Mouse (Mus musculus) heart, postnatal 0 days (tissue): Measurements from ENCODE around the gene Ikzf5. TPM values are rescaled to one million over a fixed set of nuclear protein-coding genes. Genes with fewer than 3 reads are reported as not detected.
A peak's percentile ranks its signal among the peaks of the same experiment; 100 is the strongest.
"Not testable (repeated sequence)": the region's sequence is repeated elsewhere in the genome, so short reads cannot be mapped to it uniquely, and the experiment has no call there.

Experiments
- ATAC-seq: fragments of 200-750 bp; cut with Nextera tagmentation; 2 replicates; pipeline ENCODE4 v1.8.0; 2017; ENCODE audit warnings: low read depth, moderate number of reproducible peaks, moderate library complexity; ENCODE audit not compliant: insufficient read depth
- DNase-seq: peaks from one replicate; pipeline ENCODE4 v3.0.0-alpha.2; 2016; ENCODE audit warnings: low spot score
- H3K27ac ChIP-seq: fragments of 300-500 bp; sonication (generic); 2 replicates; pipeline ENCODE4 v1.5.1; 2014; ENCODE audit warnings: low read depth, mild to moderate bottlenecking
- H3K27me3 ChIP-seq: fragments of 300-500 bp; sonication (generic); 2 replicates; pipeline ENCODE4 v1.6.1; 2014; ENCODE audit warnings: low read length, mixed read lengths; ENCODE audit not compliant: control insufficient read depth, insufficient read depth
- H3K36me3 ChIP-seq: fragments of 300-500 bp; sonication (generic); replicated peaks from 2 replicates; pipeline ENCODE4 v1.6.1; 2014; ENCODE audit warnings: low read length, mixed read lengths; ENCODE audit not compliant: control insufficient read depth, insufficient read depth
- H3K4me1 ChIP-seq: fragments of 300-500 bp; sonication (generic); 2 replicates; pipeline ENCODE4 v1.6.1; 2014; ENCODE audit warnings: antibody characterized with exemption; ENCODE audit not compliant: control insufficient read depth, insufficient read depth
- H3K4me2 ChIP-seq: fragments of 300-500 bp; sonication (generic); 2 replicates; pipeline ENCODE4 v1.6.1; 2014; ENCODE audit warnings: low read depth, mild to moderate bottlenecking, low read length, moderate library complexity
- H3K4me3 ChIP-seq: fragments of 300-500 bp; sonication (generic); 2 replicates; pipeline ENCODE4 v1.5.1; 2014; ENCODE audit warnings: low read depth, low read length
- H3K9ac ChIP-seq: fragments of 300-500 bp; sonication (generic); replicated peaks from 2 replicates; pipeline ENCODE4 v1.6.1; 2014; ENCODE audit warnings: low read depth, low read length, mixed read lengths
- H3K9me3 ChIP-seq: fragments of 300-500 bp; sonication (generic); replicated peaks from 2 replicates; pipeline ENCODE4 v1.6.1; 2016; ENCODE audit warnings: low read length; ENCODE audit not compliant: control insufficient read depth
- CTCF ChIP-seq: IDR thresholded peaks from 2 replicates; pipeline ENCODE4 v1.5.1; 2016; ENCODE audit warnings: antibody characterized with exemption, control low read depth, low read depth
- EP300 ChIP-seq: IDR thresholded peaks from 2 replicates; pipeline ENCODE4 v1.6.1; 2016; ENCODE audit warnings: antibody characterized with exemption, low read depth
- WGBS: fragments of 180-500 bp; shearing (Covaris S2); extraction: QIAGEN DNeasy Blood & Tissue Kit; methylation state at CpG from one replicate; pipeline ENCODE4 v1.1.7; 2014; 5-methylcytosine and 5-hydroxymethylcytosine counted together
- polyA plus RNA-seq: library from polyadenylated mRNA; unstranded; fragments of >200 nt; fragmentation: Nextera tagmentation; extraction: Ambion mirVana; gene quantifications from 2 replicates; pipeline ENCODE4 v1.2.1, GENCODE M21; 2015
- total RNA-seq: library from RNA; depleted of rRNA; stranded (reverse); fragments of >200 nt; gene quantifications from 2 replicates; pipeline ENCODE4 v1.2.3, GENCODE M21; 2014; ENCODE audit warnings: low replicate concordance

Gene Ikzf5
- total and polyA plus RNA-seq, 2 experiments from 2014 or later, result 7.3 to 12.2 TPM

DNA sequence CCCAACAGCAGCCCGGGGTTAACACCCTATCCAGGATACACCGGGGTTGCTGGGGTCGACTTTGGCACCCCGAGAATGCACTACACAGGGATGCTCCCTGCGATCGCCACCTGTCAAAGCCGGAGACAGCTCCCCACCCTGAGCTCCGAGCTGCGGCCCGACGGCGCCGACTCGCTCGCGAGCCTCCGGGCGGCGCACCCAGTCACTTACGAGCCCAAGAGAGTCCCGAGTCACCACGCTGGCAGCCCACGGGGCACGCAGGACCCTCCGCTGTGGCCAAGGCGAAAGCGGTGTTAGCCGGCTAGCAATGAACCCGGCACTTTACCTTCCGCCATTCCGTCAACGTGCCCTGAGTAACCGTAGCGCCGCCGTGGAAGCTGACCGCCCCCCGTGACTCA is 334 bp downstream of the Ikzf5 start:
- no peak for DNase-seq
- H3K27me3 ChIP-seq, result no peaks in the 10 kb centered on the region
- peak overlapping the region; percentile 88 for H3K27ac ChIP-seq
- no peaks in the 10 kb centered on the region for H3K9me3 ChIP-seq
- under 1% methylated on average over 38 of the region's 38 CpGs for WGBS
- TF ChIP-seq EP300 (no peak), CTCF (no peak)
- H3K9ac ChIP-seq, result peak overlapping the region; percentile 98
- H3K4me2 ChIP-seq, result peak overlapping the region; percentile 90
- peaks cover 14% of the 10 kb centered on the region for H3K4me1 ChIP-seq
- peak overlapping the region; percentile 96 for H3K4me3 ChIP-seq
- no peaks in the 10 kb centered on the region for H3K36me3 ChIP-seq
- peak; percentile 50 for ATAC-seq

DNA sequence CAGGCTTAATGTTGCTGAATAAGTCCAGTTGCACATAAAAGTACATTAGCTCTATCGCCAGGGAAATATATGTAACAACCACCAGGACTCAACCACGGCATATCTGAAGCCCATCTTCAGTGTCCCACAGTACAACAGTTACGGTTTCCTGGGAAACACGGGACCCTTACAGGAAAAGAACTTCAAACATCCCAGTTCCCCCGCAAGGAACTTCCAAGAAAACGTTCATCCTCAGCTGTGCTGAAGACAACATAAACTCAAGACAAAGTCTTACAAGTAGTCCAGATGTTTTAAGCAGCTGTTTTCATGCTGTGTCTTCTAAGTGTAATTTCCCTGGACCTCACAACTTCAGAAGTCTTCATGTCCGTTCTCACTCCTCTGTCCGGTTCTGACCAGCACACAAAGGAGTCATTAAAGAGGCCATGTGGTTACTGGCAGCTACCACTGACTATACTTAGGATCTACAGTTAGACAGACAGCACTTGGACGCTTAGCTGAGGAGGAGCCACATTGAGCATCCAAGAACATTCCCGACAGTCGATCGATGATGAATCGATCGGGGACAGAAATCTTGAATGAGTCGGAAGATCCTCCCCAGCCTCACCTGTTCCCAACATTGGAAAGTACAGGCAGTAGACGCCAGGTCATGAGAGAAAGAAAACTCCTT is 867 bp downstream of the Ikzf5 start:
- H3K4me2 ChIP-seq, result peak overlapping the region; percentile 90
- TF ChIP-seq EP300, result no peak
- no peak for TF ChIP-seq CTCF
- H3K4me3 ChIP-seq, result peak overlapping the region; percentile 96
- H3K9me3 ChIP-seq, result no peaks in the 10 kb centered on the region
- no peak for ATAC-seq
- peak overlapping the region; percentile 88; the same call in 1 of the 2 replicates for H3K27ac ChIP-seq
- WGBS, result 9% methylated on average over 16 of the region's 16 CpGs
- H3K4me1 ChIP-seq, result peaks cover 14% of the 10 kb centered on the region
- H3K36me3 ChIP-seq, result no peaks in the 10 kb centered on the region
- no peak for DNase-seq
- no peaks in the 10 kb centered on the region for H3K27me3 ChIP-seq
- H3K9ac ChIP-seq, result peak overlapping the region; percentile 98

DNA sequence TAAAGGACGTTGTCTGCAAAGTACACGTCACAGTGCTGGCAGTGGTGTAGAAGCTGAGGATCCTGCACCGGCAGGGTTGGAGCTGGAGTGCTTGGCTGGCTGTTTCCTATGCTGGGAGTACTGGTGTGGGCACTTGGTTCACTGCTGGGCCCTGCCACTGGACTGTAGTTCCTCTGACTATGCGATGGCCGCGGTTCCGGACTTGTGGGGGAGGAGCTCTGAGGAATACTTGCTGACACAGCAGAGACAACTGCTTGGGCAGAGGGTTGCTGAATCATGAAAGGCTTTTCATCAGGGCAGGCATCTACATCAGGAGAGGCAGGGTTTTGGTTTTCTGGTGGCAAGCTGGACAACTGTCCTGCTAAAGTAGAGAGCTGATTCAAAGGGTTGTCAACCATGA is 18.6 kb downstream of the Ikzf5 start:
- DNase-seq, H3K4me3 ChIP-seq, H3K9me3 ChIP-seq, H3K27ac ChIP-seq, H3K4me1 ChIP-seq, H3K4me2 ChIP-seq, H3K27me3 ChIP-seq, H3K9ac ChIP-seq, ATAC-seq: not testable (repeated sequence)
- peaks cover 37% of the 10 kb centered on the region for H3K36me3 ChIP-seq
- 79% methylated on average over 6 of the region's 7 CpGs for WGBS

DNA sequence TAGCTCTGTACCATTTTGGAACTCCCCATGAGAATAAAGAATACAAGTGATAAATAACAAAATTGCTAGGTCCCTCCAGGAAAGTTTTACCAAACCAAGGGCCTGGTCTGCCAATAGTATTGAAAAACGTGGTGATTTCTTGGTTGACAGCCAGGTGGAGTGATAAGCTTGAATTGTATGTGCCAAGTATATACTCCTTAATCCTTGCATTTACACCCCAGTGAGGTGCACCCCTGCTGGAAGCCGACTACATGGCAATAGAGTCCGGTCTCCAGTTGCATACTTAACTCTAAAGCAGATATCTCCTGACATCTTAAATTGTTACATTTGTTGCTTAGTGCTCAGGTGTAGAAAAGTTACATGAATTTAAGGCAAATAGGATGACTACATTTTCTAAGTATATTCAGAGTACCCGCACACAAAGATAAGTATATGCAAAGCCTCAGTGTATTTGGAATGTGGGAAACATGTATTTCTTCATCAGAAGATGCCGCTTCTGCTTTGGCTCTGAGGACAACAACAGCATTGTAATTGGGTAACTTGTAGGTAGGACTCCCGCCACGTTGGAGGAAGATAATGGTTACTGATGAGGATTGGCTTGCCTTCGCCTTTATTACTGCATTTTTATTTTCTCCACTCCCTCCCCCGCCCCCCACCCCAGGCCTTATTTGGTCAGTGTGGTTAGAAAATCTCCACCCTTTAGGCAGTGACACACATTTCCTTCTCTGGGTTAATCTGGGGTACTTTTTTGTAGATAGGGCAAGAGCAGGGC is 38.3 kb downstream of the Ikzf5 start:
- Histone ChIP-seq H3K4me1 (peaks cover 9% of the 10 kb centered on the region), H3K9ac (peak overlapping the region; percentile 88), H3K4me3 (peak overlapping the region; percentile 82), H3K9me3 (no peaks in the 10 kb centered on the region), H3K27ac (peak overlapping the region; percentile 99), H3K4me2 (peak overlapping the region; percentile 91), H3K36me3 (peaks cover 5% of the 10 kb centered on the region; the same call in 1 of the 2 replicates), H3K27me3 (no peaks in the 10 kb centered on the region)
- 68% methylated on average over 9 of the region's 9 CpGs for WGBS
- TF ChIP-seq EP300 (no peak), CTCF (no peak)
- DNase-seq (no peak), ATAC-seq (no peak)

DNA sequence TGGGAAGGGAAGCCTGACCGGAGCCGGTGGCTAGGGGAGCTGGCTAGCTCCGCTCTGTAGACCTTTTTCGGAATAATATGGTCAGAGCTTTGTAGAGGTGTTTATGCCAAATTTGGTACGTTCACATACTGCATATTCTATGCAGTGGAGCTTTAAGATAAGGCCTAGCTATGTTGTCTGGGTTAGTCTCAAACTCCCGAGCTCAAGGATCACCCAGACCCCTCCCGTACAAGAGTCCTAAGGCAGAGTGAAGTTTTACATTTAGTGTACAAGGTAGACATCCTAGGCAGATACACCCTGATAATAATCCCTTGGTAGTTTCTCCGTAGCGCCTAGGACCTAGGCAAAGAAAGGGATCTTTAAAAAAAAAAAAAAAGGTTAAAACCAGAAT is 38.9 kb downstream of the Ikzf5 start:
- peak overlapping the region; percentile 88 for H3K9ac ChIP-seq
- no peak for TF ChIP-seq EP300
- no peak for TF ChIP-seq CTCF
- peak overlapping the region; percentile 99 for H3K27ac ChIP-seq
- no peak for DNase-seq
- ATAC-seq, result no peak
- no peaks in the 10 kb centered on the region for H3K9me3 ChIP-seq
- H3K36me3 ChIP-seq, result peaks cover 5% of the 10 kb centered on the region; the same call in 1 of the 2 replicates
- 7% methylated on average over 9 of the region's 9 CpGs for WGBS
- H3K4me2 ChIP-seq, result peak overlapping the region; percentile 91
- no peaks in the 10 kb centered on the region for H3K27me3 ChIP-seq
- peak overlapping the region; percentile 82 for H3K4me3 ChIP-seq
- peaks cover 9% of the 10 kb centered on the region for H3K4me1 ChIP-seq
